Mouse (Mus musculus): ENCODE measurements around the gene Kdelr2.

DNA sequence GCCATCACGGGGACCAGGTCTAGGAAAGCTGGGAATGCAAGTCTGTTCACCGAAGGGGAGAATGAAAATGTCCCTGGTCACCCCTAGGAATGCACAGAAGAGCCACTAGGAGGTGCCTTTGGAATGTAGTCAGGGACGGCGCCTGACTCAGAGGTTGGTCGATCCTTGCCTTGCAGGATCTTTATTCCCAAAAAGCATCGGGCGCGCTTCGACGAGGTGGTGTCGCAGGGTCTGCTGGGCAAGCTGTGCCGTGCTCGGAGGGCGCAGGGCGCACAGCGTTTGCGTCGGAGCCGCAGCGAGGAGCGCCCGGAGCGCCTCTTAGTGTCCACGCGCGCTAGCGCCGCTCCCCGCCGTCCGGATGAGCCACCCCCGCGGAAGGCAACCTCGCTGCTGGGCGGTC lies 30.8 kb upstream of the Kdelr2 start:
- TF ChIP-seq CHD2 (IDR thresholded peaks at IDR 0.05; ENCODE audit: low read depth, low read length) (no peak), HCFC1 (IDR thresholded peaks at IDR 0.05; ENCODE audit: borderline replicate concordance, insufficient read depth, low read length) (no peak; the same call in 1 of the 2 replicates), ZC3H11A (IDR thresholded peaks at IDR 0.05; ENCODE audit: borderline replicate concordance, low read depth, low read length) (no peak), ZNF384 (IDR thresholded peaks at IDR 0.05; ENCODE audit: low read depth, low read length) (no peak), MAFK (IDR thresholded peaks at IDR 0.05; ENCODE audit: insufficient read depth, low read depth, low read length) (no peak)

Measured in ES-E14 (cell line).